Mouse (Mus musculus): ENCODE measurements around the gene Enpp6. TPM values are rescaled to one million over a fixed set of nuclear protein-coding genes. Genes with fewer than 3 reads are reported as not detected.

The Enpp6 gene
- total and polyA plus RNA-seq, 2 experiments from 2014 or later, result 5.5 to 7.7 TPM

GRCm38 (mm10) chr8:47048584-47048983 is 61.9 kb downstream of the Enpp6 start:
- 0 out of 2 replicates have a peak, but pooled peaks cover 3% of the 10 kb centered on the region for H3K9me3 ChIP-seq (replicated peaks; ENCODE audit: control insufficient read depth, low read length)
- H3K4me1 ChIP-seq (ENCODE audit: control insufficient read depth, insufficient read depth), result no peaks in the 10 kb centered on the region
- H3K36me3 ChIP-seq (replicated peaks; ENCODE audit: control insufficient read depth, insufficient read depth, low read length), result no peaks in the 10 kb centered on the region
- H3K4me2 ChIP-seq (ENCODE audit: low read depth, low read length), result no peak overlapping the region
- H3K9ac ChIP-seq (replicated peaks; ENCODE audit: low read depth, low read length), result no peak overlapping the region
- H3K27me3 ChIP-seq (ENCODE audit: control insufficient read depth, insufficient read depth, low read length), result no peaks in the 10 kb centered on the region
- no peak for DNase-seq (ENCODE audit: low spot score)
- WGBS, result 81% methylated on average over 10 of the region's 10 CpGs
- no peak overlapping the region for H3K27ac ChIP-seq (ENCODE audit: low read depth)
- no peak overlapping the region for H3K4me3 ChIP-seq (ENCODE audit: low read depth, low read length)
- no peak for ATAC-seq (ENCODE audit: insufficient read depth, low read depth)
- TF ChIP-seq CTCF (IDR thresholded peaks at IDR 0.05; ENCODE audit: low read depth) (no peak), EP300 (IDR thresholded peaks at IDR 0.05; ENCODE audit: low read depth) (no peak)

- Histone ChIP-seq H3K36me3 (replicated peaks; ENCODE audit: control insufficient read depth, insufficient read depth, low read length) (no peaks in the 10 kb centered on the region), H3K9me3 (replicated peaks; ENCODE audit: control insufficient read depth, low read length) (no peaks in the 10 kb centered on the region), H3K4me1 (ENCODE audit: control insufficient read depth, insufficient read depth) (no peaks in the 10 kb centered on the region), H3K27me3 (ENCODE audit: control insufficient read depth, insufficient read depth, low read length) (no peaks in the 10 kb centered on the region), H3K4me2 (ENCODE audit: low read depth, low read length) (no peak overlapping the region), H3K27ac (ENCODE audit: low read depth) (no peak overlapping the region), H3K4me3 (ENCODE audit: low read depth, low read length) (no peak overlapping the region), H3K9ac (replicated peaks; ENCODE audit: low read depth, low read length) (no peak overlapping the region)
- TF ChIP-seq EP300 (IDR thresholded peaks at IDR 0.05; ENCODE audit: low read depth) (no peak), CTCF (IDR thresholded peaks at IDR 0.05; ENCODE audit: low read depth) (no peak)
- 70% methylated on average over 3 of the region's 3 CpGs for WGBS
- ATAC-seq (ENCODE audit: insufficient read depth, low read depth) (no peak), DNase-seq (ENCODE audit: low spot score) (no peak)
Observed at GRCm38 (mm10) chr8:47052643-47053042, 66.0 kb downstream of the Enpp6 start.

- Histone ChIP-seq H3K4me3 (ENCODE audit: low read depth, low read length) (no peak overlapping the region), H3K4me2 (ENCODE audit: low read depth, low read length) (no peak overlapping the region), H3K4me1 (ENCODE audit: control insufficient read depth, insufficient read depth) (no peaks in the 10 kb centered on the region), H3K9ac (replicated peaks; ENCODE audit: low read depth, low read length) (no peak overlapping the region), H3K36me3 (replicated peaks; ENCODE audit: control insufficient read depth, insufficient read depth, low read length) (no peaks in the 10 kb centered on the region), H3K27ac (ENCODE audit: low read depth) (no peak overlapping the region), H3K9me3 (replicated peaks; ENCODE audit: control insufficient read depth, low read length) (no peaks in the 10 kb centered on the region), H3K27me3 (ENCODE audit: control insufficient read depth, insufficient read depth, low read length) (no peaks in the 10 kb centered on the region)
- DNase-seq (ENCODE audit: low spot score) (no peak), ATAC-seq (ENCODE audit: insufficient read depth, low read depth) (no peak)
- TF ChIP-seq CTCF (IDR thresholded peaks at IDR 0.05; ENCODE audit: low read depth), result no peak
- no peak for TF ChIP-seq EP300 (IDR thresholded peaks at IDR 0.05; ENCODE audit: low read depth)
- WGBS, result 67% methylated on average over 1 of the region's 1 CpGs
Observed at GRCm38 (mm10) chr8:47056086-47056485, 69.4 kb downstream of the Enpp6 start.

- Histone ChIP-seq H3K9ac (replicated peaks; ENCODE audit: low read depth, low read length) (no peak overlapping the region), H3K36me3 (replicated peaks; ENCODE audit: control insufficient read depth, insufficient read depth, low read length) (no peaks in the 10 kb centered on the region), H3K4me2 (ENCODE audit: low read depth, low read length) (no peak overlapping the region), H3K9me3 (replicated peaks; ENCODE audit: control insufficient read depth, low read length) (no peaks in the 10 kb centered on the region), H3K4me1 (ENCODE audit: control insufficient read depth, insufficient read depth) (no peaks in the 10 kb centered on the region), H3K27me3 (ENCODE audit: control insufficient read depth, insufficient read depth, low read length) (no peaks in the 10 kb centered on the region), H3K27ac (ENCODE audit: low read depth) (no peak overlapping the region), H3K4me3 (ENCODE audit: low read depth, low read length) (no peak overlapping the region)
- TF ChIP-seq EP300 (IDR thresholded peaks at IDR 0.05; ENCODE audit: low read depth) (no peak), CTCF (IDR thresholded peaks at IDR 0.05; ENCODE audit: low read depth) (no peak)
- DNase-seq (ENCODE audit: low spot score), result no peak
- no peak for ATAC-seq (ENCODE audit: insufficient read depth, low read depth)
- 74% methylated on average over 4 of the region's 4 CpGs for WGBS
Observed at GRCm38 (mm10) chr8:47058526-47058925, 71.8 kb downstream of the Enpp6 start.

DNA sequence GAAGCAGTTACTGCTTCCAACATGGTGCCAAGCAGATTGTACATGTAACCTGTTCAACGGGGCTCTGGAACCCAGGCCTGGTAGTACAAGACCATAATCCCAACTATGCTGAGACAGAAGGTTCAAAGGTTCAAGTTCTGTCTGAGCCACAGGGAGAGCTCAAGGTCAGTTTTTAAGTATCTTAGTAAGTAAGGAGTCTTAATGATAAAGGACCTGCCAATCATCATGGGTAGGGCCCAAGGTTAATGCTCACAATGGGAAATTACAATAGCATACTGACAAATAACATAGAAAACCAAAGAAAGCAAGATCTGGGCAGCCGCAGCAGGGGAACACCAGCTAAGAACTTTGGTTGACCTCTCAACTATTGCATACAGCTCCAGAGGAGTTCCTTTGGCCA is 72.3 kb downstream of the Enpp6 start:
- no peaks in the 10 kb centered on the region for H3K27me3 ChIP-seq (ENCODE audit: control insufficient read depth, insufficient read depth, low read length)
- DNase-seq (ENCODE audit: low spot score) (no peak), ATAC-seq (ENCODE audit: insufficient read depth, low read depth) (no peak)
- H3K4me2 ChIP-seq (ENCODE audit: low read depth, low read length), result no peak overlapping the region
- no peak overlapping the region for H3K9ac ChIP-seq (replicated peaks; ENCODE audit: low read depth, low read length)
- WGBS, result 88% methylated on average over 2 of the region's 2 CpGs
- H3K9me3 ChIP-seq (replicated peaks; ENCODE audit: control insufficient read depth, low read length), result no peaks in the 10 kb centered on the region
- TF ChIP-seq EP300 (IDR thresholded peaks at IDR 0.05; ENCODE audit: low read depth), result no peak
- TF ChIP-seq CTCF (IDR thresholded peaks at IDR 0.05; ENCODE audit: low read depth), result no peak
- no peak overlapping the region for H3K27ac ChIP-seq (ENCODE audit: low read depth)
- H3K4me3 ChIP-seq (ENCODE audit: low read depth, low read length), result no peak overlapping the region
- H3K36me3 ChIP-seq (replicated peaks; ENCODE audit: control insufficient read depth, insufficient read depth, low read length), result no peaks in the 10 kb centered on the region
- no peaks in the 10 kb centered on the region for H3K4me1 ChIP-seq (ENCODE audit: control insufficient read depth, insufficient read depth)

GRCm38 (mm10) chr8:47061105-47061720 is 74.5 kb downstream of the Enpp6 start:
- no peaks in the 10 kb centered on the region for H3K4me1 ChIP-seq (ENCODE audit: control insufficient read depth, insufficient read depth)
- H3K27me3 ChIP-seq (ENCODE audit: control insufficient read depth, insufficient read depth, low read length), result no peaks in the 10 kb centered on the region
- no peaks in the 10 kb centered on the region for H3K36me3 ChIP-seq (replicated peaks; ENCODE audit: control insufficient read depth, insufficient read depth, low read length)
- ATAC-seq (ENCODE audit: insufficient read depth, low read depth), result no peak
- H3K4me2 ChIP-seq (ENCODE audit: low read depth, low read length), result no peak overlapping the region
- no peak overlapping the region for H3K9ac ChIP-seq (replicated peaks; ENCODE audit: low read depth, low read length)
- no peaks in the 10 kb centered on the region for H3K9me3 ChIP-seq (replicated peaks; ENCODE audit: control insufficient read depth, low read length)
- WGBS, result 35% methylated on average over 7 of the region's 7 CpGs
- no peak for TF ChIP-seq CTCF (IDR thresholded peaks at IDR 0.05; ENCODE audit: low read depth)
- no peak for TF ChIP-seq EP300 (IDR thresholded peaks at IDR 0.05; ENCODE audit: low read depth)
- DNase-seq (ENCODE audit: low spot score), result no peak
- H3K27ac ChIP-seq (ENCODE audit: low read depth), result no peak overlapping the region
- H3K4me3 ChIP-seq (ENCODE audit: low read depth, low read length), result no peak overlapping the region

All from heart, postnatal 0 days (tissue).